Mouse (Mus musculus) midbrain, embryonic 14.5 days (tissue): ENCODE data around the gene Sema5b. TPM values are rescaled to one million over a fixed set of nuclear protein-coding genes. Genes with fewer than 3 reads are reported as not detected.

Source experiments
- ATAC-seq: fragments of 200-750 bp; cut with Nextera tagmentation; 2 replicates; pipeline ENCODE4 v1.8.0; 2017; ENCODE audit warnings: moderate number of reproducible peaks, moderate library complexity; ENCODE audit not compliant: low FRiP score, low TSS enrichment
- DNase-seq: peaks from one replicate; pipeline ENCODE4 v3.0.0-alpha.2; 2015
- H3K27ac ChIP-seq: fragments of 300-500 bp; sonication (generic); replicated peaks from 2 replicates; pipeline ENCODE4 v1.5.1; 2014; ENCODE audit warnings: mild to moderate bottlenecking, low read depth, low read length, moderate library complexity
- H3K27me3 ChIP-seq: fragments of 300-500 bp; sonication (generic); 2 replicates; pipeline ENCODE4 v1.6.1; 2014; ENCODE audit warnings: low read length, control low read depth, mixed read lengths; ENCODE audit not compliant: control insufficient read depth, insufficient read depth
- H3K36me3 ChIP-seq: fragments of 300-500 bp; sonication (generic); 2 replicates; pipeline ENCODE4 v1.6.1; 2014; ENCODE audit warnings: low read length, control low read depth; ENCODE audit not compliant: control insufficient read depth, insufficient read depth
- H3K4me1 ChIP-seq: fragments of 300-500 bp; sonication (generic); 2 replicates; pipeline ENCODE4 v1.6.1; 2014; ENCODE audit warnings: mild to moderate bottlenecking, antibody characterized with exemption, low read length, control low read depth; ENCODE audit not compliant: control insufficient read depth, insufficient read depth
- H3K4me2 ChIP-seq: fragments of 300-500 bp; sonication (generic); 2 replicates; pipeline ENCODE4 v1.6.1; 2014; ENCODE audit warnings: mild to moderate bottlenecking, low read length, moderate library complexity
- H3K4me3 ChIP-seq: fragments of 300-500 bp; sonication (generic); replicated peaks from 2 replicates; pipeline ENCODE4 v1.5.1; 2014; ENCODE audit warnings: low read depth, low read length
- H3K9ac ChIP-seq: fragments of 300-500 bp; sonication (generic); replicated peaks from 2 replicates; pipeline ENCODE4 v1.6.1; 2014; ENCODE audit warnings: mild to moderate bottlenecking, low read length, moderate library complexity
- H3K9me3 ChIP-seq: fragments of 300-500 bp; sonication (generic); 2 replicates; pipeline ENCODE4 v1.6.1; 2016; ENCODE audit warnings: low read length, control low read depth, mixed read lengths; ENCODE audit not compliant: control insufficient read depth
- WGBS: fragments of 180-500 bp; shearing (Covaris S2); extraction: QIAGEN DNeasy Blood & Tissue Kit; methylation state at CpG from one replicate; pipeline ENCODE4 v1.1.7; 2014; 5-methylcytosine and 5-hydroxymethylcytosine counted together
- polyA plus RNA-seq: library from polyadenylated mRNA; unstranded; fragments of >200 nt; fragmentation: Nextera tagmentation; extraction: Ambion mirVana; gene quantifications from 2 replicates; pipeline ENCODE4 v1.2.1, GENCODE M21; 2014

Sema5b gene
- polyA plus RNA-seq, 1 experiment from 2014 or later: 20.0 TPM

DNA sequence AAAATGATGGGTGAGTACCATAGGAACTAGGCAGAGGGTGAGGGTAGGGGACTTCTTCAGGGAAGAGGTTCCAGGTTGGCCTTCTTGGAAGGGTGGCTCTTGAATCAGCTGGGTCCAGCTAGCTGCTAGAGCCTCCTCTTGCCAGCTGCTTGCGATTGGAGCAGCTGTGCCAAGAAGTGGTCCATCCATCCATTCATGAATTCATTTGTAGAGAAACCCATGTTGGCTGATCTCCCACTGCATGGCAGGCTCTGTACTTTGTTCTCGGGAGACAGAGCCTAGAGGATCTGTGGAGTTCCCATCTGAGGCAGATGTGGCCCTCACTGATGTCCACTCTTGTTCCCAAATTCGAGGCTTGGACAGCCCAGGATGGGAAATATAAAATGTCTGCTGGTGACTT lies 66.3 kb downstream of the Sema5b start:
- Histone ChIP-seq H3K4me2 (no peak overlapping the region), H3K36me3 (no peaks in the 10 kb centered on the region), H3K27me3 (no peaks in the 10 kb centered on the region), H3K9ac (no peak overlapping the region), H3K27ac (no peak overlapping the region), H3K4me3 (no peak overlapping the region), H3K9me3 (no peaks in the 10 kb centered on the region), H3K4me1 (peaks cover 40% of the 10 kb centered on the region)
- 82% methylated on average over 3 of the region's 3 CpGs for WGBS
- DNase-seq: no peak
- ATAC-seq: no peak

DNA sequence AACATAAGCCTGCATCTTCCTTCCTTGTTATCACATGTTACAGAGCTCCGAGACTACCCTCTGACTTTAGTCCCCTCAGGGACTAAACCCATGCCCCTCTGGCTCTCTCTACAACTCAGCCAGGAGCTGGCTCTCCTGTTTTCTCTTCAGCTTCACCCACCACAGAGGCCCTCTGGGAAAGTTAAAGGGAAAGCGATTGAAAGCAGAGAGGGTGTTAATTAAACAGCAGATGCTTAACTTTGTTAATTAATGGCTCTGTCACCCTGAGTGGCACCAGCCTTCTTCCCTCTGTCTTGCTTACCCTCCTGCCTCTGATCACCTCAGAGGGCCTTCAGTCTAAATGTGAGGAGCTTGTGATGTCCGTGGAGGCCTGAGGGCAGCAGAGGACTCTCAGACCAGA lies 67.3 kb downstream of the Sema5b start:
- Histone ChIP-seq H3K27ac (no peak overlapping the region), H3K36me3 (no peaks in the 10 kb centered on the region), H3K4me2 (no peak overlapping the region), H3K27me3 (no peaks in the 10 kb centered on the region), H3K4me3 (no peak overlapping the region), H3K9me3 (no peaks in the 10 kb centered on the region), H3K4me1 (peaks cover 32% of the 10 kb centered on the region), H3K9ac (no peak overlapping the region)
- DNase-seq (no peak), ATAC-seq (no peak)
- WGBS: 58% methylated on average over 3 of the region's 3 CpGs

DNA sequence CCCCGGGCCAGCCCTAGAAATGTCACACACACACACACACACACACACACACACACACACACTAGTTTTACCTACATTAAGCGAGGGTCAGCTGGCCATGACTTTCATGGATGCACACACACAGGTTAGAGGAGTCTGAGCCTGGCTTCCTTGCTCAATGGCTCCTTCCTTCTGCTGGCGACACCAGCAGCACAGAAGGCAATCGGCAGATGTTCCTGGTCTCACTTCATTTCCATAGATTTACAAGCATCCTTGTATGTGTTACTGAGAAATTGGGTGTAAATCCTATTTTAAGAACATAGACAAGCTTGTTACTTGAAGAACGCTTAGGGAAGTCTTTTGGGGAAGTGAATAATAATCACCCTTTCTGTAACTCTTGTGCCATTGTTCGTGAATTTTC lies 68.6 kb downstream of the Sema5b start:
- Histone ChIP-seq H3K4me1 (peaks cover 30% of the 10 kb centered on the region), H3K27me3 (no peaks in the 10 kb centered on the region), H3K9me3 (no peaks in the 10 kb centered on the region), H3K36me3 (no peaks in the 10 kb centered on the region), H3K27ac (no peak overlapping the region), H3K4me2 (no peak overlapping the region), H3K4me3 (no peak overlapping the region), H3K9ac (no peak overlapping the region)
- no peak for DNase-seq
- WGBS: 45% methylated on average over 6 of the region's 6 CpGs
- no peak for ATAC-seq

DNA sequence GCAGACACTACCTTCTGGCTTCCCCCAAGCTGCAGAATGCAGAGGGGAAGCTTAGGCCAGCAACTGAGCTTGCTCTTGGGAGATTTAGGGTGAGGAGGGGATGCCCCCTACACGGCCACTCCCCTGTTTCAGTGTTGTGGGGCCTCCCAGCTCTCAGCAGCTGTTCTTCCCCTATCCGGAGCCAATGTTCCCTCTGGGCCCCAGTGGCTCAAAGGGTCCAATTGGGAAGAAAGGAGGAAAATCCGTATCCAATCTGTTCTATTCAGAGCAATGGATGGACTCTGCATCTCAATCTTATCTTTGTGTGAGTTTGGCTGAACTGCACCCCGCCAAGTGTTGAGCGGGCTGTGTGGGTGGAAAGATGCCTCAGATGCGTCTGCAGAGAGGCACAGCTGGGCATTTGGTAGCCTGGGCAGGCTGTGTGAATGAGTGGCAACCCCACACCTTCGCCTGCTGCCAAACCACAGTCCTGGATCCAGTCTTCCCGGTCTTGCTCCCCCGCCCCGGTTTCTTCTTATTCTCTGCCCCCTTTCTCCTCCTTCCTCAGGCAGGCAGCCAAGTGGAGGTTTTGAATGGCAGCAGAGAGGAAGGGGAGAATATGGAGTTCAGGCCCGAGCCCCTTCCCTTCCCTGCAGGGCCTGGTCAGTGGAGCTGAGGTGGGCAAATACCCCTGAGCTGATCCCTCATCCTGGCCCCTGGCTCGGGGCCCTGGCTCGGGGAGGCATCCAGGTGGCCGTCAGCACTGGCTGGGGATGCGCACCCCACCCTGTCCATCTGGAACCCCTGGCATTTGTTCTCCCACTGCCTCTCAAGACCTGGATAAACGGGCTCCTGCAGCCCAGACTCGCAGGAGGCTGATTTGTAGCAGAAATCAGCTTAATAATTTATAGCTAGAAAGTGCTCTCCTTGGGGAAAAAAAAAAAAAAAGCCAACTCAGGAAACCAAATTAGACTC lies 73.2 kb downstream of the Sema5b start:
- 6% methylated on average over 17 of the region's 17 CpGs for WGBS
- H3K27me3 ChIP-seq: no peaks in the 10 kb centered on the region
- peak; percentile 82 for ATAC-seq
- peaks cover 24% of the 10 kb centered on the region for H3K4me1 ChIP-seq
- H3K4me3 ChIP-seq: no peak overlapping the region
- no peaks in the 10 kb centered on the region for H3K9me3 ChIP-seq
- H3K9ac ChIP-seq: peak overlapping the region; percentile 21; the same call in 1 of the 2 replicates
- peak overlapping the region; percentile 31 for H3K4me2 ChIP-seq
- H3K36me3 ChIP-seq: no peaks in the 10 kb centered on the region
- H3K27ac ChIP-seq: peak overlapping the region; percentile 80
- peak; percentile 78 for DNase-seq

DNA sequence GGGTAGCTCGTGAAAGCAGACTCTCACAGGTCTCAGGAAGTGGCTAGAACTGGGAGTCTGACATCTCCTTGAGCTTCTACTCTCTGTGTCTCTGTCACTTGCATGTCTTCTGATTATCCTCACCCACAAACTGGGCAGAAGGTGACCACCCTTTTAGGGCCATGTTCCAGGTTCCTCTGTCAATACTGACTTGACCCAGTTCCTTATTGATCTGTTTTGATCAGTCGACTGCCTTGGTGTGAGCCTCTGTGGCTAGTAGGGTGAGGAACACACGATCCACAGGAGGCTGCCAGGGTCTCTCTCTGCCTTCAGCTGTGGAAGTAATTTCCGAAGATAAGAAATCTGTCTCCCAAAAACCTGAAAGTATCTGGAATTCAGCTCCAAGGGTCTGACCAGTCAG lies 76.8 kb downstream of the Sema5b start:
- ATAC-seq (no peak), DNase-seq (no peak)
- no peaks in the 10 kb centered on the region for H3K9me3 ChIP-seq
- H3K36me3 ChIP-seq: no peaks in the 10 kb centered on the region
- H3K9ac ChIP-seq: no peak overlapping the region
- no peaks in the 10 kb centered on the region for H3K27me3 ChIP-seq
- H3K27ac ChIP-seq: no peak overlapping the region
- no peak overlapping the region for H3K4me2 ChIP-seq
- peaks cover 21% of the 10 kb centered on the region for H3K4me1 ChIP-seq
- no peak overlapping the region for H3K4me3 ChIP-seq
- WGBS: 92% methylated on average over 4 of the region's 4 CpGs

DNA sequence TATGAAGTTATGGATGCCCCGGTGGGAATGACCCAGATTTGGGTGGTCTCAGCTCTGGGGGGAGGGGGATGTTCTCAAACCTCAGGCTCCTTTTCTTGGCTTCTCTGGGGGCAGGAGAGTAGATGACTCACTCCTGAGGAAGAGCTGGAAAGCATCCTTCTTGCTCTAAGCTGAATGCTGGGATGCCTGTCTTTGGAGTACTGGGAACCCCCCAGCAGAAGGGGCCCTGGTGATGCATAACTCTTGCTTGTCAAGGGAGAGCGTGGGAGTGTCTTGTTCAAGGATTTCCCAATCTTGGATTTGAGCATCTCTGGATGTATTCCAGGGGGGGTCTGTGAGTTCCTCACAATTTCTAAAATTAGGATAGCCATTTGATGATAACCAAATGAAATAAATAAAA lies 82.1 kb downstream of the Sema5b start:
- ATAC-seq: no peak
- Histone ChIP-seq H3K27ac (no peak overlapping the region), H3K9me3 (no peaks in the 10 kb centered on the region), H3K36me3 (no peaks in the 10 kb centered on the region), H3K4me3 (no peak overlapping the region), H3K4me1 (peaks cover 18% of the 10 kb centered on the region), H3K27me3 (no peaks in the 10 kb centered on the region), H3K4me2 (no peak overlapping the region), H3K9ac (no peak overlapping the region)
- WGBS: 100% methylated on average over 2 of the region's 2 CpGs
- no peak for DNase-seq

DNA sequence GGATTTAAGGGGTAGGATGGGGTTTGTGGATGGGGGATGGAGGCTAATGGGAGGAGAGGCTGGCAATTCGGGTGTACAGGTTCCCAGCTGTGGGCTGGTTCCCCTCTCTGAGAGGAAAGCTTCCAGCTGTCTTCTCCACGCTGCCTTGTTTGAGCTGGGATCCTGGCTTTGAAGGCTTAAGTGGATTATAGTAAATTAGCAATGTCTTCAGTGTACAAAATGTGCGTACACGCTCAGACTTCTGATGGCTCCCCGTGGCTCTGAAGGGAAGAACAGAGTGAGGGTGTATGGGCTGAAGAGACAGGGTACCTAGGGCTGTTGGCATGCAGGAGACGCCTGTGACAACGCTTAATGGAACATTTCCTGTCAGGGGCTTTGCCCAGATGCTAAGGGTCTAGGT lies 83.0 kb downstream of the Sema5b start:
- DNase-seq: peak; percentile 57
- no peaks in the 10 kb centered on the region for H3K9me3 ChIP-seq
- H3K27ac ChIP-seq: peak overlapping the region; percentile 46
- 18% methylated on average over 7 of the region's 7 CpGs for WGBS
- no peak overlapping the region for H3K4me2 ChIP-seq
- no peaks in the 10 kb centered on the region for H3K36me3 ChIP-seq
- no peak overlapping the region for H3K9ac ChIP-seq
- ATAC-seq: no peak
- no peaks in the 10 kb centered on the region for H3K27me3 ChIP-seq
- H3K4me1 ChIP-seq: peaks cover 18% of the 10 kb centered on the region
- no peak overlapping the region for H3K4me3 ChIP-seq

DNA sequence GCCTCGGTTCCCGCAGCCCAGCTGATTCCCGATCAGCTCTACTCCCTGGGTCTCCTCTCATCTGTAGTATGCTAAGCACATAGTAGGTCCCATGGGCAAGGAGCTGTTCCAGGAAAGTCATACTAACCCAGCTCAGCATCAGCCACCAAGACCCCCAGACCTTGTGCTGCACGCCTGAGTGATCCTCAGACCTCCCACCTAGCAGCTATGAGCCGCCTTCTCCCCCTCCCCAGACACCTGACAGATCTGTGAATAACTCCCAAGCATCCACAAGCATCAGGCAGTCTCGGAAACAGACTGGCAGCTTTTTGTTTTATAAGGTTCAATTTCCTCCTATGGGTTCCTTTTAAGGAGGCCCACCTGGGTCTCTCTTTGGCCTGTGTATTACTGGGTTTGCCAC lies 83.9 kb downstream of the Sema5b start:
- DNase-seq (peak; percentile 33), ATAC-seq (peak; percentile 47; the same call in 1 of the 2 replicates)
- Histone ChIP-seq H3K36me3 (peaks cover 2% of the 10 kb centered on the region; the same call in 1 of the 2 replicates), H3K9me3 (no peaks in the 10 kb centered on the region), H3K4me2 (no peak overlapping the region), H3K9ac (no peak overlapping the region), H3K27me3 (no peaks in the 10 kb centered on the region), H3K27ac (peak overlapping the region; percentile 46), H3K4me1 (peaks cover 18% of the 10 kb centered on the region), H3K4me3 (no peak overlapping the region)
- WGBS: 37% methylated on average over 6 of the region's 6 CpGs
